Mouse (Mus musculus): ENCODE data around the gene Rpl37. TPM values are rescaled to one million over a fixed set of nuclear protein-coding genes. Genes with fewer than 3 reads are reported as not detected.

The Rpl37 gene
- polyA plus RNA-seq, 1 experiment from 2014 or later, result 490 TPM

GRCm38 (mm10) chr15:5102312-5102711 is 14.1 kb upstream of the Rpl37 start:
- DNase-seq (ENCODE audit: low spot score), result no peak
- H3K4me2 ChIP-seq (ENCODE audit: low read depth), result no peak overlapping the region
- H3K36me3 ChIP-seq (ENCODE audit: control insufficient read depth, insufficient read depth, low read length), result no peaks in the 10 kb centered on the region
- no peaks in the 10 kb centered on the region for H3K9me3 ChIP-seq (ENCODE audit: control insufficient read depth, low read length)
- H3K4me1 ChIP-seq (ENCODE audit: control insufficient read depth, insufficient read depth, low read length), result no peaks in the 10 kb centered on the region
- no peak for ATAC-seq (ENCODE audit: insufficient read depth, low FRiP score, low TSS enrichment)
- no peak overlapping the region for H3K9ac ChIP-seq (ENCODE audit: low read length)
- H3K27me3 ChIP-seq (ENCODE audit: control insufficient read depth, insufficient read depth, low read length), result no peaks in the 10 kb centered on the region
- H3K4me3 ChIP-seq (ENCODE audit: low read depth, low read length), result no peak overlapping the region
- H3K27ac ChIP-seq (ENCODE audit: low read depth, low read length), result no peak overlapping the region
- WGBS, result 96% methylated on average over 4 of the region's 4 CpGs

GRCm38 (mm10) chr15:5105891-5106290 is 10.6 kb upstream of the Rpl37 start:
- no peak for DNase-seq (ENCODE audit: low spot score)
- 86% methylated on average over 6 of the region's 6 CpGs for WGBS
- no peak overlapping the region for H3K4me3 ChIP-seq (ENCODE audit: low read depth, low read length)

GRCm38 (mm10) chr15:5106293-5106692 is 10.2 kb upstream of the Rpl37 start:
- no peak overlapping the region for H3K9ac ChIP-seq (ENCODE audit: low read length)
- H3K27ac ChIP-seq (ENCODE audit: low read depth, low read length), result no peak overlapping the region
- H3K9me3 ChIP-seq (ENCODE audit: control insufficient read depth, low read length), result no peaks in the 10 kb centered on the region
- ATAC-seq (ENCODE audit: insufficient read depth, low FRiP score, low TSS enrichment) (no peak), DNase-seq (ENCODE audit: low spot score) (no peak)
- no peak overlapping the region for H3K4me2 ChIP-seq (ENCODE audit: low read depth)
- H3K27me3 ChIP-seq (ENCODE audit: control insufficient read depth, insufficient read depth, low read length), result no peaks in the 10 kb centered on the region
- H3K4me1 ChIP-seq (ENCODE audit: control insufficient read depth, insufficient read depth, low read length), result no peaks in the 10 kb centered on the region
- WGBS, result 56% methylated on average over 2 of the region's 2 CpGs
- no peak overlapping the region for H3K4me3 ChIP-seq (ENCODE audit: low read depth, low read length)
- H3K36me3 ChIP-seq (ENCODE audit: control insufficient read depth, insufficient read depth, low read length), result no peaks in the 10 kb centered on the region

More at GRCm38 (mm10) chr15:5105891-5106290, 10.6 kb upstream of the Rpl37 start:
- no peak overlapping the region for H3K9ac ChIP-seq (ENCODE audit: low read length)
- no peaks in the 10 kb centered on the region for H3K27me3 ChIP-seq (ENCODE audit: control insufficient read depth, insufficient read depth, low read length)
- H3K27ac ChIP-seq (ENCODE audit: low read depth, low read length), result no peak overlapping the region
- H3K4me1 ChIP-seq (ENCODE audit: control insufficient read depth, insufficient read depth, low read length), result no peaks in the 10 kb centered on the region
- no peaks in the 10 kb centered on the region for H3K9me3 ChIP-seq (ENCODE audit: control insufficient read depth, low read length)
- no peak for ATAC-seq (ENCODE audit: insufficient read depth, low FRiP score, low TSS enrichment)
- no peaks in the 10 kb centered on the region for H3K36me3 ChIP-seq (ENCODE audit: control insufficient read depth, insufficient read depth, low read length)
- no peak overlapping the region for H3K4me2 ChIP-seq (ENCODE audit: low read depth)

- no peak for DNase-seq (ENCODE audit: low spot score)
- H3K36me3 ChIP-seq (ENCODE audit: control insufficient read depth, insufficient read depth, low read length), result no peaks in the 10 kb centered on the region
- H3K9me3 ChIP-seq (ENCODE audit: control insufficient read depth, low read length), result no peaks in the 10 kb centered on the region
- no peaks in the 10 kb centered on the region for H3K4me1 ChIP-seq (ENCODE audit: control insufficient read depth, insufficient read depth, low read length)
- no peak within 1 kb of the TSS for H3K4me3 ChIP-seq (ENCODE audit: low read depth, low read length)
- no peak within 1 kb of the TSS for H3K27ac ChIP-seq (ENCODE audit: low read depth, low read length)
- H3K9ac ChIP-seq (ENCODE audit: low read length), result no peak within 1 kb of the TSS
- ATAC-seq (ENCODE audit: insufficient read depth, low FRiP score, low TSS enrichment), result no peak
- no peaks in the 10 kb centered on the region for H3K27me3 ChIP-seq (ENCODE audit: control insufficient read depth, insufficient read depth, low read length)
- WGBS, result 76% methylated on average over 21 of the region's 21 CpGs
- H3K4me2 ChIP-seq (ENCODE audit: low read depth), result no peak within 1 kb of the TSS
These were observed 8.5 kb upstream of the Rpl37 start, which contains the start of gene Card6 for GRCm38 (mm10) chr15:5107686-5108654. Card6 (minus strand) TSS chr15:5108539.

GRCm38 (mm10) chr15:5108655-5109040 is 7.8 kb upstream of the Rpl37 start:
- no peaks in the 10 kb centered on the region for H3K27me3 ChIP-seq (ENCODE audit: control insufficient read depth, insufficient read depth, low read length)
- H3K4me1 ChIP-seq (ENCODE audit: control insufficient read depth, insufficient read depth, low read length), result no peaks in the 10 kb centered on the region
- H3K36me3 ChIP-seq (ENCODE audit: control insufficient read depth, insufficient read depth, low read length), result no peaks in the 10 kb centered on the region
- H3K4me2 ChIP-seq (ENCODE audit: low read depth), result no peak overlapping the region
- no peak overlapping the region for H3K27ac ChIP-seq (ENCODE audit: low read depth, low read length)
- no peak for ATAC-seq (ENCODE audit: insufficient read depth, low FRiP score, low TSS enrichment)
- DNase-seq (ENCODE audit: low spot score), result no peak
- 80% methylated on average over 3 of the region's 3 CpGs for WGBS
- H3K4me3 ChIP-seq (ENCODE audit: low read depth, low read length), result no peak overlapping the region
- no peak overlapping the region for H3K9ac ChIP-seq (ENCODE audit: low read length)
- H3K9me3 ChIP-seq (ENCODE audit: control insufficient read depth, low read length), result no peaks in the 10 kb centered on the region

GRCm38 (mm10) chr15:5112651-5113050 is 3.8 kb upstream of the Rpl37 start:
- H3K36me3 ChIP-seq (ENCODE audit: control insufficient read depth, insufficient read depth, low read length), result no peaks in the 10 kb centered on the region
- H3K4me2 ChIP-seq (ENCODE audit: low read depth), result no peak overlapping the region
- DNase-seq (ENCODE audit: low spot score) (no peak), ATAC-seq (ENCODE audit: insufficient read depth, low FRiP score, low TSS enrichment) (no peak)
- H3K4me1 ChIP-seq (ENCODE audit: control insufficient read depth, insufficient read depth, low read length), result peaks cover 8% of the 10 kb centered on the region
- 86% methylated on average over 3 of the region's 3 CpGs for WGBS
- no peak overlapping the region for H3K27ac ChIP-seq (ENCODE audit: low read depth, low read length)
- no peak overlapping the region for H3K4me3 ChIP-seq (ENCODE audit: low read depth, low read length)
- no peaks in the 10 kb centered on the region for H3K27me3 ChIP-seq (ENCODE audit: control insufficient read depth, insufficient read depth, low read length)
- H3K9ac ChIP-seq (ENCODE audit: low read length), result no peak overlapping the region
- no peaks in the 10 kb centered on the region for H3K9me3 ChIP-seq (ENCODE audit: control insufficient read depth, low read length)

GRCm38 (mm10) chr15:5115173-5115572 is 1.3 kb upstream of the Rpl37 start:
- DNase-seq (ENCODE audit: low spot score) (no peak), ATAC-seq (ENCODE audit: insufficient read depth, low FRiP score, low TSS enrichment) (no peak)
- H3K27me3 ChIP-seq (ENCODE audit: control insufficient read depth, insufficient read depth, low read length), result no peaks in the 10 kb centered on the region
- no peak overlapping the region for H3K27ac ChIP-seq (ENCODE audit: low read depth, low read length)
- peak overlapping the region; percentile 40 for H3K4me2 ChIP-seq (ENCODE audit: low read depth)
- H3K9ac ChIP-seq (ENCODE audit: low read length), result peak overlapping the region; percentile 64
- WGBS, result 69% methylated on average over 8 of the region's 8 CpGs
- H3K4me1 ChIP-seq (ENCODE audit: control insufficient read depth, insufficient read depth, low read length), result peaks cover 10% of the 10 kb centered on the region
- peaks cover 14% of the 10 kb centered on the region for H3K36me3 ChIP-seq (ENCODE audit: control insufficient read depth, insufficient read depth, low read length)
- peak overlapping the region; percentile 94; the same call in 1 of the 2 replicates for H3K4me3 ChIP-seq (ENCODE audit: low read depth, low read length)
- no peaks in the 10 kb centered on the region for H3K9me3 ChIP-seq (ENCODE audit: control insufficient read depth, low read length)

- Histone ChIP-seq H3K27ac (ENCODE audit: low read depth, low read length) (peak overlapping the region; percentile 80), H3K4me1 (ENCODE audit: control insufficient read depth, insufficient read depth, low read length) (peaks cover 10% of the 10 kb centered on the region), H3K9me3 (ENCODE audit: control insufficient read depth, low read length) (no peaks in the 10 kb centered on the region), H3K27me3 (ENCODE audit: control insufficient read depth, insufficient read depth, low read length) (no peaks in the 10 kb centered on the region), H3K9ac (ENCODE audit: low read length) (peak overlapping the region; percentile 94), H3K4me3 (ENCODE audit: low read depth, low read length) (peak overlapping the region; percentile 94), H3K4me2 (ENCODE audit: low read depth) (peak overlapping the region; percentile 82), H3K36me3 (ENCODE audit: control insufficient read depth, insufficient read depth, low read length) (peaks cover 26% of the 10 kb centered on the region)
- no peak for DNase-seq (ENCODE audit: low spot score)
- no peak for ATAC-seq (ENCODE audit: insufficient read depth, low FRiP score, low TSS enrichment)
- 3% methylated on average over 22 of the region's 22 CpGs for WGBS
These were observed 671 bp downstream of the Rpl37 start for GRCm38 (mm10) chr15:5117031-5117601.
